Mouse (Mus musculus) liver, adult 2 months (tissue): ENCODE measurements at regions not wholly inside any gene's neighbourhood (a gene's known extent, or its start where the extent isn't known, plus 50 kb on each side); places are given as distances from the start of the nearest gene placed in this dataset.
"Not testable (repeated sequence)": the region's sequence is repeated elsewhere in the genome, so short reads cannot be mapped to it uniquely, and the experiment has no call there.

Source experiments
- DNase-seq: peaks from one replicate; pipeline ENCODE4 v3.0.0-alpha.2; 2011; ENCODE audit warnings: low read depth, low spot score; ENCODE audit errors: extremely low read depth
- H3K27ac ChIP-seq: fragments of 200-500 bp; replicated peaks from 2 replicates; pipeline ENCODE4 v1.5.1; 2012; ENCODE audit warnings: low read depth, mild to moderate bottlenecking, control low read depth, inconsistent platforms, low read length; ENCODE audit not compliant: insufficient read depth
- H3K27me3 ChIP-seq: fragments of 200-500 bp; 2 replicates; pipeline ENCODE4 v1.6.1; 2012; ENCODE audit warnings: mild to moderate bottlenecking, moderate library complexity, low read length, inconsistent platforms; ENCODE audit not compliant: control insufficient read depth, insufficient read depth
- H3K36me3 ChIP-seq: fragments of 200-500 bp; 2 replicates; pipeline ENCODE4 v1.6.1; 2012; ENCODE audit warnings: low read length, inconsistent platforms; ENCODE audit not compliant: control insufficient read depth, insufficient read depth
- H3K4me1 ChIP-seq: fragments of 200-500 bp; 2 replicates; pipeline ENCODE4 v1.6.1; 2011; ENCODE audit warnings: low read length; ENCODE audit not compliant: control insufficient read depth, insufficient read depth
- H3K4me3 ChIP-seq: fragments of 200-500 bp; 2 replicates; pipeline ENCODE4 v1.5.1; 2011; ENCODE audit warnings: low read depth, mild to moderate bottlenecking, control low read depth, low read length, moderate library complexity; ENCODE audit not compliant: insufficient read depth
- H3K79me2 ChIP-seq: fragments of 200-500 bp; 2 replicates; pipeline ENCODE4 v1.6.1; 2012; ENCODE audit warnings: inconsistent platforms, mild to moderate bottlenecking, low read length, moderate library complexity; ENCODE audit not compliant: control insufficient read depth, insufficient read depth
- H3K9ac ChIP-seq: fragments of 200-500 bp; 2 replicates; pipeline ENCODE4 v1.6.1; 2012; ENCODE audit warnings: low read depth, mild to moderate bottlenecking, control low read depth, inconsistent platforms, low read length
- CTCF ChIP-seq: fragments of 200-500 bp; IDR thresholded peaks from 2 replicates; pipeline ENCODE4 v1.5.1; 2011; ENCODE audit warnings: low read depth, low read length, control low read depth
- POLR2A ChIP-seq: fragments of 200-500 bp; IDR thresholded peaks from 2 replicates; pipeline ENCODE4 v1.6.1; 2011; ENCODE audit warnings: low read length, control low read depth; ENCODE audit not compliant: insufficient read depth; ENCODE audit errors: extremely low read depth
- WGBS: fragments of 180-500 bp; shearing (Covaris S2); methylation state at CpG from one replicate; pipeline ENCODE4 v1.1.7; 2018; 5-methylcytosine and 5-hydroxymethylcytosine counted together

DNA sequence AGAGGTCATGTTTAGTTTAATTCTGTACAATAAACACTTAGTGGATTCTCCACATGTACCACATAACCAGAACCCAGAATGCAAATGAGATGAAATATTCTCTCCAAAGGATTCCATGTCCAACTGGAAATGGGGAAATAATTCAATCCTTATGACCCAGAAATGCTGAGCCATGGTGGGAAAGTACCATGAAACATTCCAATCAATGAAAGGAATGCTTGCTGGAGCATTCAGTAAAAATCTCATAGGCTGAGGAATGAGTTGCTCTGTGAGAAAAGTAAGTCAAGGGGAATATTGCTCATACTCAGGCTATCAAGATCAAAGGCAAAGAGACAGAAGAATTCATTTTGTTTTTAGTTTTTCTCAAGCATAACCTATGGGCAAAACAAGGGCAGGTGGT lies 394.4 kb downstream of the Hdgfl1 start:
- no peaks in the 10 kb centered on the region for H3K4me1 ChIP-seq
- no peaks in the 10 kb centered on the region for H3K36me3 ChIP-seq
- no peaks in the 10 kb centered on the region for H3K79me2 ChIP-seq
- DNase-seq = no peak
- H3K27me3 ChIP-seq = no peaks in the 10 kb centered on the region
- H3K9ac ChIP-seq = no peak overlapping the region
- no peak overlapping the region for H3K4me3 ChIP-seq
- TF ChIP-seq POLR2A (no peak), CTCF (no peak)
- no peak overlapping the region for H3K27ac ChIP-seq

DNA sequence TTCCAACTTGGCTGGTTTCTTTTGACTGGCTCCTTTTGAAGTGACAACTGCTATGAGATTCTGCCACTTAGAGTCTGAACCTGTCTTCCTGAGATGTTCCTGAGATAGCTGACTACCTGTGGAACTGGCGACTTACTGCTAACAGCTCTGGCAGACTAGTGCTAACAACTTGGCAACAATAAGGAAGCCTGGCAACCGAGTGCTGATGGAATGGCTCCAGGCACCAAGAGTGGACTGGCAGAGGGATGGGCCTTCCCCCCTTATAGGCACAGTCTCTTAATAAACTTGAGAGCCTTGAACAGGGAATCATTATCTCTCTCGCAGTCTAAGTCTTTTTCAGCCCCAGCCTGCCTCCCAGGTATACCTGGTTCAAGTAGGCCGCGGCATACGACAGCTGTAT lies 404.1 kb downstream of the Hdgfl1 start:
- DNase-seq, H3K4me1 ChIP-seq, H3K27me3 ChIP-seq, H3K36me3 ChIP-seq, H3K27ac ChIP-seq, H3K9ac ChIP-seq, H3K4me3 ChIP-seq, H3K79me2 ChIP-seq: not testable (repeated sequence)
- 92% methylated on average over 6 of the region's 6 CpGs for WGBS

DNA sequence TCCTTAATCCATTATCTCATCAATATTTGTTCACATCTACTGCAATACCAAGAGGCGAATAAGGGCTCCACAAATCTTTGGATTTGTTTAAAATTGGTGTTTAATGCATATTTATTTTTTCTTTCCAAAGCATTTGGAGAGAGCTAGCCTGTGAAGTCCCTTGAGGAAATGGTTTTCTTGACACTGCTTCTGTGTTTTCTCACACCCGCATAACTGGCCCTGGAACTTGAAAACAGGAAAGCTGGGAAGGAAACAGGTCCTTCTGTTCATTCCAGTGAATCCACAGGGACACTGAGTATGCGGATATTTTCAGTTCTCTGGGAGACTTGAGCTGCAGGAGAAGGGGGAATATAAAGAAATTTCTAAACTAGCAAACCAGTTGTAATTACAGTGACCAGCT lies 413.6 kb downstream of the Hdgfl1 start:
- 60% methylated on average over 3 of the region's 3 CpGs for WGBS
- Histone ChIP-seq H3K27ac (no peak overlapping the region), H3K4me1 (no peaks in the 10 kb centered on the region), H3K27me3 (no peaks in the 10 kb centered on the region), H3K36me3 (no peaks in the 10 kb centered on the region), H3K9ac (no peak overlapping the region), H3K4me3 (no peak overlapping the region), H3K79me2 (no peaks in the 10 kb centered on the region)
- TF ChIP-seq CTCF (no peak), POLR2A (no peak)
- no peak for DNase-seq

DNA sequence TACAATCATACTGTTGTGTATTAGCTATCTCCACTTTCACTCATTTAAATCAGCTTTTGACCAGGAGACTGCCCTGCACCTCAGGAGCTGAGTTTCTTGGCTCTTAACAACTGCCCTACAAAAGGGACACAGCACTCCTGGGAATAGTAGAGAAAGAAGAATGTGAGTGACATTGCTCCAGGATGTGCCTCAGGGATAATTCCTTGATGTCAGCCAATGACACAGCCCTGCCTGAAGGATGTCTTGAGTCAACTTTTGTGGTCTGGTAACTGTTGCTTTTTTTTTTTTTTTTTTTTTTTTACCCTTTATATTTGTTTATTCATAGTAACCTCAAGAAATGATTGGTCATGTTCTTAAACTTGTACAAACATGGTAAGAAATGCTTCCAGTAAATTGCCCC lies 415.5 kb downstream of the Hdgfl1 start:
- H3K36me3 ChIP-seq = no peaks in the 10 kb centered on the region
- H3K4me1 ChIP-seq = no peaks in the 10 kb centered on the region
- no peak for TF ChIP-seq POLR2A
- no peak for TF ChIP-seq CTCF

DNA sequence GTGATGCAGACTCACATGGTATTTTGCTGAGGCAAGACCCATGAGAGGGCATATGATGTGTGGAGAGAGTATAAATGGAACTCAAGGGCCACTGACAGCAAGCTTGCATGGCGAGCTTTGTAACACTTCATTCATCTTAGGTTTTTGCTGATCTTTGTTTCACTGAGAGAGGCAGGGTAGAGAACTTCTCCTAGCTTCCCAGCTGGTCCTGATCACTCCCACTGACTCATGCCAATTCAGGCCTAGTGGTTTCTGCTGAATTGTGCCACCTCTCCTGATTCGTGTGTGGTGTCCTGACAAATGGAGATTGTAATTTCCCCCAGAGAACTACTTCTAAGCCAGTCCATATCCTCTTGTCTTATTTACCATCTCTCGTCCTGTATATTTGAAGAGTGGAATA lies 419.5 kb downstream of the Hdgfl1 start:
- 62% methylated on average over 3 of the region's 3 CpGs for WGBS
- H3K4me3 ChIP-seq = no peak overlapping the region
- no peak overlapping the region for H3K9ac ChIP-seq
- DNase-seq = no peak
- H3K27me3 ChIP-seq = no peaks in the 10 kb centered on the region; the same call in 1 of the 2 replicates
- no peak overlapping the region for H3K27ac ChIP-seq
- TF ChIP-seq POLR2A (no peak), CTCF (no peak)
- no peaks in the 10 kb centered on the region for H3K36me3 ChIP-seq
- no peaks in the 10 kb centered on the region for H3K4me1 ChIP-seq
- H3K79me2 ChIP-seq = no peaks in the 10 kb centered on the region

More for the DNA sequence above, 415.5 kb downstream of the Hdgfl1 start:
- no peak overlapping the region for H3K27ac ChIP-seq
- no peaks in the 10 kb centered on the region for H3K79me2 ChIP-seq
- no peak for DNase-seq
- no peaks in the 10 kb centered on the region; the same call in 1 of the 2 replicates for H3K27me3 ChIP-seq
- no peak overlapping the region for H3K4me3 ChIP-seq
- no peak overlapping the region for H3K9ac ChIP-seq

DNA sequence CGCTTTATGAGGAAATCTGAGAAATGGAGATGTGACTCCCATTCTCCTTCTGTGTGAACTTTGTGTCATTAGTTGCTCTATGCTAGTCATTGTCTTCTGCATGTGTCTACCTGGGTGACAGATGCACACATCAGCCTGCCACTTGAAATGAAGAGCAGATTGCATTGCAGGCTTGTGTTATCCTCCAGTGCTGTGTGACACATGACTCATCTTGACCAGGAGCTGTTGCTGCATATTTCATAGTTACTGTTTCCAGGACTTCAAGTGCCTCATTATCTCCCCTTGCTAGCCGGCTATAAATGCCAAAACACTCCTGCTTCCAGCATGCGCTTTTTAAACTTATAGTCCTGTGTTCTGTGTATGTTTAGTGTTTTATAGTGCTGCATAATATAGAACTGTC lies 431.2 kb downstream of the Hdgfl1 start:
- TF ChIP-seq CTCF (no peak), POLR2A (no peak)
- no peaks in the 10 kb centered on the region for H3K4me1 ChIP-seq
- 73% methylated on average over 3 of the region's 3 CpGs for WGBS
- DNase-seq = no peak
- H3K27ac ChIP-seq = no peak overlapping the region
- no peaks in the 10 kb centered on the region for H3K79me2 ChIP-seq
- no peak overlapping the region for H3K4me3 ChIP-seq
- H3K36me3 ChIP-seq = no peaks in the 10 kb centered on the region
- no peaks in the 10 kb centered on the region for H3K27me3 ChIP-seq
- H3K9ac ChIP-seq = no peak overlapping the region

DNA sequence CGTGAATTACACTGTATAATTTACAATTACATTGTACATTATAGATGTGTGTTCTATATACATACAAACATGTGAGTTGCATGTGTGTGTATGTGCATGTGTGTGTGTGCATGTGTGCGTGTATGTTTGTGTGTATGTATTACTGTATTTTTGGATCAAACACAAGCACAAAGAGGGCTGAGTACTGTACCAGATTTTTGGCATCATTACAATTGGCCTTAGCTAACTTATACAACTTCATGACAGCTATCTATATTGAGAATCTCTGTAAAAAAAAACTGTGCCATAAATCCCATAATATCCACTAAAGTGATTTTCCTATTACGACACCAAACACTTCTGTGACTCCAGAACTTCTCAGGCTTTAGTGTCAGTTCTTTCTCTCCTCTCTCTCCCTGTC lies 444.9 kb downstream of the Hdgfl1 start:
- no peak overlapping the region for H3K4me3 ChIP-seq
- TF ChIP-seq POLR2A (no peak), CTCF (no peak)
- H3K36me3 ChIP-seq = no peaks in the 10 kb centered on the region
- no peaks in the 10 kb centered on the region for H3K27me3 ChIP-seq
- no peaks in the 10 kb centered on the region for H3K79me2 ChIP-seq
- H3K9ac ChIP-seq = no peak overlapping the region
- 84% methylated on average over 3 of the region's 3 CpGs for WGBS
- no peak overlapping the region for H3K27ac ChIP-seq
- no peaks in the 10 kb centered on the region for H3K4me1 ChIP-seq
- no peak for DNase-seq
